Mouse (Mus musculus) heart, postnatal 10 days (tissue): ENCODE measurements around the gene Zbtb16. TPM values are rescaled to one million over a fixed set of nuclear protein-coding genes. Genes with fewer than 3 reads are reported as not detected.

Source experiments
- total RNA-seq, 2 experiments: library from RNA; stranded (reverse); gene quantifications; 2 replicates each; pipeline ENCODE4 v1.2.3; 2021

Gene Zbtb16
- total RNA-seq, 2 experiments from 2014 or later = 25.5 to 199 TPM

Other genes with a start within 250 kb of the Zbtb16 start
- gene Nnmt, start 231.1 kb downstream of the Zbtb16 start, total RNA-seq = 10 to 100 TPM; 12.5 to 14.2 TPM
- not detected for gene Htr3a, start 74.9 kb upstream of the Zbtb16 start, total RNA-seq
- not detected for gene Htr3b, start 128.8 kb upstream of the Zbtb16 start, total RNA-seq
- 100 to 1,000 TPM; 161 to 198 TPM for gene Usp28, start 149.2 kb upstream of the Zbtb16 start, total RNA-seq
- 10 to 100 TPM; 12.1 to 12.4 TPM for gene Zw10, start 219.4 kb upstream of the Zbtb16 start, total RNA-seq
- under 1 TPM in 1 of 2 experiments, not detected in 1; 0.14 TPM for gene Tmprss5, start 245.0 kb upstream of the Zbtb16 start, total RNA-seq